Mouse (Mus musculus) left cerebral cortex, adult 6 months (tissue): ENCODE measurements around the gene Dapp1. TPM values are rescaled to one million over a fixed set of nuclear protein-coding genes. Genes with fewer than 3 reads are reported as not detected.

Source experiments
- long read RNA-seq, 2 experiments: library from polyadenylated mRNA; unstranded; transcript quantifications; one replicate each; pipeline ENCODE4 v2.0.0; 2019 to 2020
- polyA plus RNA-seq: library from polyadenylated mRNA; unstranded; fragments of <200 nt; fragmentation: Nextera tagmentation; gene quantifications from 2 replicates; pipeline ENCODE4 v1.2.3, GENCODE M21; 2021

Gene Dapp1
- 2.4 and 4.8 TPM in 2 replicates for polyA plus RNA-seq
- long read RNA-seq, experiment 1, transcript Dapp1-201 (9 exons, 3,083 nt): major isoform, 21 of 26 reads
- long read RNA-seq, experiment 1, partial matches to known transcripts: 1 of 26 reads
- long read RNA-seq, experiment 1, other reads (novel, unspliced or antisense): 4 of 26 reads
- long read RNA-seq, experiment 2, partial matches to known transcripts: 1 of 4 reads
- long read RNA-seq, experiment 2, other reads (novel, unspliced or antisense): 1 of 4 reads

GRCm38 (mm10) chr3:137981382-137981750, at the start of gene Dapp1:
Gene Dapp1 (minus strand): TSS chr3:137981545.

GRCm38 (mm10) chr3:137918172-137918931, 63.0 kb downstream of the Dapp1 start, which contains the start of gene Lamtor3:
Gene Lamtor3 (plus strand): TSS chr3:137918506.

Other genes with a start within 250 kb of the Dapp1 start
- 660 and 757 TPM in 2 replicates for gene H2afz, start 117.1 kb downstream of the Dapp1 start, polyA plus RNA-seq
- gene Dnajb14, start 113.9 kb downstream of the Dapp1 start, polyA plus RNA-seq: 8.8 and 13.4 TPM in 2 replicates
- 116 and 133 TPM in 2 replicates for gene Lamtor3, start 63.0 kb downstream of the Dapp1 start, polyA plus RNA-seq
- 0.22 and 0.30 TPM in 2 replicates for gene 1110002E22Rik, start 83.5 kb upstream of the Dapp1 start, polyA plus RNA-seq
- gene Gm5105, start 85.8 kb upstream of the Dapp1 start, polyA plus RNA-seq: 0.14 and 0.23 TPM in 2 replicates
- gene Trmt10a, start 161.9 kb upstream of the Dapp1 start, polyA plus RNA-seq: 9.1 and 10.1 TPM in 2 replicates
- 4.1 and 4.4 TPM in 2 replicates for gene Mttp, start 163.4 kb upstream of the Dapp1 start, polyA plus RNA-seq
- gene 4930579F01Rik, start 212.3 kb upstream of the Dapp1 start, polyA plus RNA-seq: not detected in 2 replicates
- gene Adh7, start 236.2 kb upstream of the Dapp1 start, polyA plus RNA-seq: 0.06 TPM in 1 of 2 replicates, not detected in the other